Mouse (Mus musculus): ENCODE data around the gene Icam4. TPM values are rescaled to one million over a fixed set of nuclear protein-coding genes. Genes with fewer than 3 reads are reported as not detected.
A peak's percentile ranks its signal among the peaks of the same experiment; 100 is the strongest.

Icam4 gene
- 0.27 TPM in 1 of 2 replicates, not detected in the other for polyA plus RNA-seq (2014; fragmentation: Nextera tagmentation; extraction: Ambion mirVana)

- Histone ChIP-seq H3K4me1 (ENCODE audit: control insufficient read depth, insufficient read depth, low read length) (peaks cover 23% of the 10 kb centered on the region), H3K27me3 (ENCODE audit: control insufficient read depth, insufficient read depth, low read length) (peaks cover 45% of the 10 kb centered on the region), H3K9ac (replicated peaks; ENCODE audit: low read depth, low read length) (no peak within 1 kb of the TSS), H3K27ac (ENCODE audit: low read depth, low read length) (no peak within 1 kb of the TSS), H3K4me3 (ENCODE audit: low read depth, low read length) (peak within 1 kb of the TSS; percentile 7; the same call in 1 of the 2 replicates), H3K9me3 (ENCODE audit: control insufficient read depth, low read length) (no peaks in the 10 kb centered on the region), H3K4me2 (ENCODE audit: low read depth, low read length) (peak within 1 kb of the TSS; percentile 37), H3K36me3 (ENCODE audit: control insufficient read depth, insufficient read depth, low read length) (no peaks in the 10 kb centered on the region)
- 2% methylated on average over 37 of the region's 37 CpGs for WGBS
- no peak; the same call in 1 of the 2 replicates for ATAC-seq (ENCODE audit: low read depth)
These were observed at the start of gene Icam4 for GRCm38 (mm10) chr9:21029291-21030054. Gene Icam4, plus strand, starts transcription at chr9:21029373.

- Histone ChIP-seq H3K9ac (replicated peaks; ENCODE audit: low read depth, low read length) (no peak overlapping the region), H3K4me2 (ENCODE audit: low read depth, low read length) (no peak overlapping the region), H3K4me3 (ENCODE audit: low read depth, low read length) (no peak overlapping the region), H3K27ac (ENCODE audit: low read depth, low read length) (no peak overlapping the region), H3K4me1 (ENCODE audit: control insufficient read depth, insufficient read depth, low read length) (peaks cover 10% of the 10 kb centered on the region), H3K36me3 (ENCODE audit: control insufficient read depth, insufficient read depth, low read length) (no peaks in the 10 kb centered on the region), H3K9me3 (ENCODE audit: control insufficient read depth, low read length) (no peaks in the 10 kb centered on the region), H3K27me3 (ENCODE audit: control insufficient read depth, insufficient read depth, low read length) (no peaks in the 10 kb centered on the region)
- 91% methylated on average over 7 of the region's 7 CpGs for WGBS
- ATAC-seq (ENCODE audit: low read depth) = no peak
These were observed 49.4 kb upstream of the Icam4 start for GRCm38 (mm10) chr9:20979769-20980168.

DNA sequence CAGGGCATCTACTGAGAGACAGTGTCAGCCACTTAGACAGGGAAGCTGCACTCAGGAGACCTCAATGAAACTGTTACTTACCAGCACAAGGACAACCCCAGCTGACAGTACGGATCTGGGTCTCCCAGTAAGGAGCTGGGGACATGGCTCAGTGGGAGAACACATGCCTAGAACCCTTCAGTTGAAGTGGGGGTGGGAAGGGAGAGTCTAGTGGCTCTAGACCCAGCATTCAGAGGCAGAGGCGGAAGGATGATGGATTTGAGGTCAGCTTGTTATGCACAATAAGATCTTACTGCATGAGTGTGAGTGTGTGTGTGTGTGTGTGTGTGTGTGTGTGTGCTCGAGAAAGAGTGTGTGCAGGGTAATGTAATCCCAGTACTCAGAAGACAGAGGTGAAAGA, 47.0 kb upstream of the Icam4 start:
- no peak overlapping the region for H3K9ac ChIP-seq (replicated peaks; ENCODE audit: low read depth, low read length)
- H3K27ac ChIP-seq (ENCODE audit: low read depth, low read length) = no peak overlapping the region
- H3K4me2 ChIP-seq (ENCODE audit: low read depth, low read length) = no peak overlapping the region
- ATAC-seq (ENCODE audit: low read depth) = no peak
- 72% methylated on average over 3 of the region's 3 CpGs for WGBS
- H3K27me3 ChIP-seq (ENCODE audit: control insufficient read depth, insufficient read depth, low read length) = no peaks in the 10 kb centered on the region
- no peaks in the 10 kb centered on the region for H3K36me3 ChIP-seq (ENCODE audit: control insufficient read depth, insufficient read depth, low read length)
- no peak overlapping the region for H3K4me3 ChIP-seq (ENCODE audit: low read depth, low read length)
- H3K9me3 ChIP-seq (ENCODE audit: control insufficient read depth, low read length) = no peaks in the 10 kb centered on the region
- H3K4me1 ChIP-seq (ENCODE audit: control insufficient read depth, insufficient read depth, low read length) = no peaks in the 10 kb centered on the region

- WGBS = 67% methylated on average over 5 of the region's 5 CpGs
- no peaks in the 10 kb centered on the region for H3K27me3 ChIP-seq (ENCODE audit: control insufficient read depth, insufficient read depth, low read length)
- no peak for ATAC-seq (ENCODE audit: low read depth)
These were observed 46.0 kb upstream of the Icam4 start for GRCm38 (mm10) chr9:20983169-20983568.

DNA sequence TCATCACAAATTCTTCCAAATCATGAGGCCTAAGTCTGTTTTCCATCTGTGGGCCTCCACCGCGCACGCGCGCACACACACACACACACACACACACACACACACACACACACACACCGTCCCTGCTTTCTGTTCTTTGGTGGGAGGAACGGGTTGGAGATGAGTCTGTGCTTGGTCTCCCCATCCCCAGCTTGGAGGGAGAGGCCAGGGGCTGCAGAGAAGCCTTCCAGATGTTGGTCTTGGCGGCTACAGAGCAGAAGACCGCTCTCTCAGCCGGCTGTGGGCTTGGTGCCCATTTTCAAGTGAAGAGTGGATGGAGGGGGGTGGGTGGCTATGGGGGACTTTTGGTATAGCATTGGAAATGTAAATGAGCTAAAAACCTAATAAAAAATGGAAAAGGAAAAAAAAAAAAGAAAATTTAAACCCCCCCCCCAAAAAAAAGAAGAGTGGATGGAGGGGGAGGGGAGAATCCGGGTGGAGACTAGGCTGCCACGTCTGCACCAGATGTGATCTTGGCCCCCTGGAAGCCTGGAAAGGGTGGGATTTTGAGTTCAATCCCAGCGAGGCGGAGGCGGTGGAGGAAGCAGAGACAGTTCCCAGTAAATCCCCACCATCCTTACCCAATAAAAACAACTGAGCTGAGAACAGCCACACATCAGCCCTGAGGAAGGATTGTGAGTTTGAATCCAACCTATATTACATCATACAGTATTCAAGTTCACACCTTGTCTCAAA, 42.1 kb upstream of the Icam4 start:
- 71% methylated on average over 15 of the region's 15 CpGs for WGBS
- ATAC-seq (ENCODE audit: low read depth) = no peak
- Histone ChIP-seq H3K27ac (ENCODE audit: low read depth, low read length) (no peak overlapping the region), H3K27me3 (ENCODE audit: control insufficient read depth, insufficient read depth, low read length) (no peaks in the 10 kb centered on the region), H3K4me1 (ENCODE audit: control insufficient read depth, insufficient read depth, low read length) (no peaks in the 10 kb centered on the region), H3K4me2 (ENCODE audit: low read depth, low read length) (no peak overlapping the region), H3K4me3 (ENCODE audit: low read depth, low read length) (no peak overlapping the region), H3K36me3 (ENCODE audit: control insufficient read depth, insufficient read depth, low read length) (no peaks in the 10 kb centered on the region), H3K9ac (replicated peaks; ENCODE audit: low read depth, low read length) (no peak overlapping the region), H3K9me3 (ENCODE audit: control insufficient read depth, low read length) (no peaks in the 10 kb centered on the region)

More at GRCm38 (mm10) chr9:20983169-20983568, 46.0 kb upstream of the Icam4 start:
- H3K4me3 ChIP-seq (ENCODE audit: low read depth, low read length) = no peak overlapping the region
- H3K4me2 ChIP-seq (ENCODE audit: low read depth, low read length) = no peak overlapping the region
- no peaks in the 10 kb centered on the region for H3K9me3 ChIP-seq (ENCODE audit: control insufficient read depth, low read length)
- no peak overlapping the region for H3K9ac ChIP-seq (replicated peaks; ENCODE audit: low read depth, low read length)
- H3K4me1 ChIP-seq (ENCODE audit: control insufficient read depth, insufficient read depth, low read length) = no peaks in the 10 kb centered on the region
- no peaks in the 10 kb centered on the region for H3K36me3 ChIP-seq (ENCODE audit: control insufficient read depth, insufficient read depth, low read length)
- no peak overlapping the region for H3K27ac ChIP-seq (ENCODE audit: low read depth, low read length)

DNA sequence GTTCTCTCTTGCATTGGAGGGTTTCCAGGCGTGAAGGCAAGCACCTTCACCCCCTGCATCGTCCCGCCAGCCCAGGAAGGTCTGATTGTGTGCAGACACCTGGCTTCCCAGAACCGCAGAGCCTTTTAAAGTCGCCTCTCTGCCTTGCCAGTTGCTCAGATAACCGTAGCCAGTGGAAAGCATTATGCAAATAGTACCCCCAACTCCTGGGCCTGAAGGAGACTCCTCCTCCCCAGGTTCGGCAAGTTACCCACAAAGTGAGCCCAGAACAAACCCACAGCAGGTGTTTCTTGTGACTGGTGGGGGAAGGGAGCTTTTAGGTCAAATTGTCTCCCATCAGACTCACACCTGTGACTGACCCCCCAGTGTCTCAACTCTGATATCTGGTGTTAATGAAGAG, 41.2 kb upstream of the Icam4 start:
- Histone ChIP-seq H3K4me1 (ENCODE audit: control insufficient read depth, insufficient read depth, low read length) (no peaks in the 10 kb centered on the region), H3K9ac (replicated peaks; ENCODE audit: low read depth, low read length) (no peak overlapping the region), H3K27me3 (ENCODE audit: control insufficient read depth, insufficient read depth, low read length) (no peaks in the 10 kb centered on the region), H3K9me3 (ENCODE audit: control insufficient read depth, low read length) (no peaks in the 10 kb centered on the region), H3K4me2 (ENCODE audit: low read depth, low read length) (no peak overlapping the region), H3K36me3 (ENCODE audit: control insufficient read depth, insufficient read depth, low read length) (no peaks in the 10 kb centered on the region), H3K4me3 (ENCODE audit: low read depth, low read length) (no peak overlapping the region), H3K27ac (ENCODE audit: low read depth, low read length) (no peak overlapping the region)
- ATAC-seq (ENCODE audit: low read depth) = no peak
- 26% methylated on average over 7 of the region's 7 CpGs for WGBS

GRCm38 (mm10) chr9:20990861-20991260, 38.3 kb upstream of the Icam4 start:
- H3K36me3 ChIP-seq (ENCODE audit: control insufficient read depth, insufficient read depth, low read length) = no peaks in the 10 kb centered on the region
- no peaks in the 10 kb centered on the region for H3K27me3 ChIP-seq (ENCODE audit: control insufficient read depth, insufficient read depth, low read length)
- H3K4me1 ChIP-seq (ENCODE audit: control insufficient read depth, insufficient read depth, low read length) = no peaks in the 10 kb centered on the region
- no peak overlapping the region for H3K4me2 ChIP-seq (ENCODE audit: low read depth, low read length)
- no peak overlapping the region for H3K9ac ChIP-seq (replicated peaks; ENCODE audit: low read depth, low read length)
- no peak for ATAC-seq (ENCODE audit: low read depth)
- WGBS = 6% methylated on average over 10 of the region's 10 CpGs
- no peak overlapping the region for H3K27ac ChIP-seq (ENCODE audit: low read depth, low read length)
- no peak overlapping the region for H3K4me3 ChIP-seq (ENCODE audit: low read depth, low read length)
- no peaks in the 10 kb centered on the region for H3K9me3 ChIP-seq (ENCODE audit: control insufficient read depth, low read length)

DNA sequence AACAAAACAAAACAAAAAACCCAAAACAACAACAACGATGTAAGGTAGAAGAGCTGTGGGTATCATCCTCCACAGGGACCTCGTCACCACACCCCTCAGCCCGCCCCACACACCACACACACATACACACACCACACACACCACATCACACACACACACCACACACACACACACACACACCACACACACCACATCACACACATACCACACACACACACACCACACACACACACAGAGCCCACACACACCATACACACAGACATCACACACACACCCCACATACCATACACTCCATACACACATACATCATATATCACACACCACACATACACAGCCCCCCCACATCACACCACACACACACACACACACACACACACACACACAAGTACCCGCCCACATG, 37.6 kb upstream of the Icam4 start:
- Histone ChIP-seq H3K27ac (ENCODE audit: low read depth, low read length) (no peak overlapping the region), H3K4me2 (ENCODE audit: low read depth, low read length) (no peak overlapping the region), H3K9me3 (ENCODE audit: control insufficient read depth, low read length) (no peaks in the 10 kb centered on the region), H3K4me3 (ENCODE audit: low read depth, low read length) (no peak overlapping the region), H3K4me1 (ENCODE audit: control insufficient read depth, insufficient read depth, low read length) (no peaks in the 10 kb centered on the region), H3K9ac (replicated peaks; ENCODE audit: low read depth, low read length) (no peak overlapping the region), H3K27me3 (ENCODE audit: control insufficient read depth, insufficient read depth, low read length) (no peaks in the 10 kb centered on the region), H3K36me3 (ENCODE audit: control insufficient read depth, insufficient read depth, low read length) (no peaks in the 10 kb centered on the region)
- ATAC-seq (ENCODE audit: low read depth) = no peak
- WGBS = 92% methylated on average over 4 of the region's 4 CpGs

All from neural tube, embryonic 14.5 days (tissue).